Mouse (Mus musculus): Measurements from ENCODE around the gene Rbm42.

- no peak for TF ChIP-seq CTCF (IDR thresholded peaks at IDR 0.05; ENCODE audit: extremely low read depth, insufficient read depth, low read length)
- TF ChIP-seq POLR2A (IDR thresholded peaks at IDR 0.05; ENCODE audit: extremely low read depth, insufficient read depth, low read length) = no peak
Measured at GRCm38 (mm10) chr7:30596811-30597210, 53.3 kb downstream of the Rbm42 start.
